Mouse (Mus musculus) layer of hippocampus, adult 2 months (tissue): ENCODE results near the gene Nlrc3. TPM values are rescaled to one million over a fixed set of nuclear protein-coding genes. Genes with fewer than 3 reads are reported as not detected.

ENCODE experiments used
- DNase-seq, 2 experiments: peaks; one replicate each; pipeline ENCODE4 v3.0.0; 2022; ENCODE audit warnings: low spot score in 2 of 2
- H3K27ac ChIP-seq: fragments of 200-600 bp; 2 replicates; pipeline ENCODE4 v1.8.1; 2022
- H3K4me3 ChIP-seq: fragments of 200-600 bp; 2 replicates; pipeline ENCODE4 v1.8.1; 2022; ENCODE audit warnings: mild to moderate bottlenecking
- CTCF ChIP-seq: fragments of 200-600 bp; conservative IDR thresholded peaks from 2 replicates; pipeline ENCODE4 v1.8.1; 2022; ENCODE audit warnings: antibody characterized with exemption, mild to moderate bottlenecking, moderate library complexity
- microRNA-seq, 2 experiments: library from miRNA; unstranded; fragments of <30 nt; microRNA quantifications; one replicate each; pipeline ENCODE4 v1.2.0; 2021
- total RNA-seq, 2 experiments: library from RNA; stranded (reverse); gene quantifications; 2 replicates each; pipeline ENCODE4 v1.2.3; 2021

Gene Nlrc3
- total RNA-seq, 2 experiments from 2014 or later = 1.6 to 2.5 TPM

GRCm38 (mm10) chr16:3907471-3907870, 69.0 kb downstream of the Nlrc3 start:
- DNase-seq = no peak
- no peak overlapping the region for H3K4me3 ChIP-seq
- no peak for TF ChIP-seq CTCF
- H3K27ac ChIP-seq = no peak overlapping the region

GRCm38 (mm10) chr16:3896553-3896952, 79.9 kb downstream of the Nlrc3 start:
- TF ChIP-seq CTCF = no peak
- no peak overlapping the region for H3K4me3 ChIP-seq
- DNase-seq = no peak
- H3K27ac ChIP-seq = no peak overlapping the region

GRCm38 (mm10) chr16:3896046-3896445, 80.4 kb downstream of the Nlrc3 start:
- no peak for DNase-seq
- no peak for TF ChIP-seq CTCF
- no peak overlapping the region for H3K4me3 ChIP-seq
- H3K27ac ChIP-seq = no peak overlapping the region

GRCm38 (mm10) chr16:3895173-3895792, 81.1 kb downstream of the Nlrc3 start:
- peak overlapping the region; percentile 9 for H3K27ac ChIP-seq
- TF ChIP-seq CTCF = no peak
- no peak for DNase-seq
- H3K4me3 ChIP-seq = no peak overlapping the region

Small RNA genes within 50 kb of the gene (microRNA-seq; reads per million reads assigned to microRNA genes)
- gene Gm23493 = 0 reads per million in 2 experiments

Other genes starting within 250 kb of the Nlrc3 start
- 10 to 100 TPM; 20.1 to 20.9 TPM for gene Zfp263, start 232.5 kb downstream of the Nlrc3 start, total RNA-seq
- not detected for gene Olfr15, start 145.8 kb downstream of the Nlrc3 start, total RNA-seq
- gene Zfp174, start 129.4 kb downstream of the Nlrc3 start, total RNA-seq = 1 to 10 TPM; 4.8 to 5.3 TPM
- gene Naa60, start 104.3 kb downstream of the Nlrc3 start, total RNA-seq = 10 to 100 TPM; 89.3 to 95.2 TPM
- gene Zfp597, start 92.1 kb downstream of the Nlrc3 start, total RNA-seq = 10 to 100 TPM; 21.3 to 23.0 TPM
- gene Gm20695, start 92.0 kb downstream of the Nlrc3 start, total RNA-seq = under 1 TPM in 1 of 2 experiments, not detected in 1; 0.91 TPM
- gene 1700037C18Rik, start 67.9 kb downstream of the Nlrc3 start, total RNA-seq = 1 to 10 TPM; 4.2 to 4.7 TPM
- gene Cluap1, start 67.8 kb downstream of the Nlrc3 start, total RNA-seq = 10 to 100 TPM; 32.7 to 37.9 TPM
- gene Slx4, start 27.1 kb upstream of the Nlrc3 start, total RNA-seq = 10 to 100 TPM; 39.6 to 44.0 TPM
- not detected for gene Dnase1, start 60.3 kb upstream of the Nlrc3 start, total RNA-seq
- 10 to 100 TPM; 70.7 to 70.9 TPM for gene Trap1, start 101.2 kb upstream of the Nlrc3 start, total RNA-seq
- 10 to 100 TPM; 87.2 to 91.1 TPM for gene Crebbp, start 237.4 kb upstream of the Nlrc3 start, total RNA-seq